Mouse (Mus musculus) urinary bladder, postnatal 25 days (tissue): ENCODE measurements at regions not wholly inside any gene's neighbourhood (a gene's known extent, or its start where the extent isn't known, plus 50 kb on each side); places are given as distances from the start of the nearest gene placed in this dataset.

Experiments
- DNase-seq: peaks from one replicate; pipeline ENCODE4 v3.0.0; 2022; ENCODE audit warnings: low spot score

DNA sequence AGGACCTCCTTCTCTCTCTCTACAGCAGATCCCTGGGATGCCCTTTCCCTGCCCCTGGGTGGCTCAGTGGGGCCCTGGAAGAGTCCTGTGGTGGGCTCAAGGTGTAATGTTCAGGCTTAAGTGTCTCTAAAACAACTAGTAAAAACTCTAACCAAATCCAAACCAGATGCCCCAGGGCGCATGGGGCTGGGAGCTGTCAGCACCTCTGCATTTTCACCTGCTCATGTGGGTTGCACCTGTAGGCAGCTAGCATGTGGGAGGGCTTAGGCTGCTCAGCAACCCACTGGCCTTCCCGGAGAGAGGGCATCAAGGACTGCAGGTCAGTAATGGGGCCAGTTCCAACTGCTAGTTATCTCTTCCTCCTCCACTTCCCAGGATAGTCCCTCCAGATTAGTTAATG lies 104.8 kb upstream of the Gm12830 start:
- no peak for DNase-seq

DNA sequence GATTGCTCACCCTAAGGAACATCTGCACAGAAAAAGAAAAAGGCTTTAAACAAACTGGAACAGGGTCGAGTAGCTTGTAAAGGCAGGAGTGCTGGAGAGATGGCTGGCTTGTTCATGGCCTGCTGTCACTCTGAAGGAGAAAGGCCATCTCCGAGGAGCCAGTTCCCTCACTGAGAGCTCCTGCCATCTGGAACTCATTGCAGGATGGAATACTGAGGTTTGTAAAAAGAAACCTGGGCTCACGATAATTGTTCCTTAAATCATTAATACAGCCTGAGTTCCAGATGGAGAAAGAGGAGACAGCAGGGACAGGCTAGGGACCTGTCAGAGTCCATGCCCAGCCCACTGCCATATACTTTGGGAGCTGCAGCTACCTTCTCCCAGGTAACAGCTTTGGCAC lies 100.8 kb upstream of the Gm12830 start:
- DNase-seq: no peak

DNA sequence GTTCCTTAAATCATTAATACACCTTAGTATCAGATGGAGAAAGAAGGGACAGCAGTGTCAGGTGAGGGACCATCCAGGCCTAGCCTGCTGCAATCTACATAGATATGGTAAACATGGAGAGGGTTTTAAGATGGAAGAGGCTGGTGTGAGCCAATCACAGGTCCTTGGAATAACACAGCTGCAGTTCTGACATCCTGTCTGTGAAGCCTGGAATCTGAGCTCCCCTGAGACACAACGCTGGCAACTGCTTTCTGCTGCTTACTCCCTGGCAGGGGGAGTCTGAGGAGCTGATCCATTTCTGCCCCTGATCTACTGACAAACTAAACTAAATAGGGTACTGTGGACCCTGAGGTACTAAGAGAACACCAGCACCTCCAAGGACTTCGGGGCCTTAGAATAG lies 100.1 kb upstream of the Gm12830 start:
- DNase-seq: no peak

DNA sequence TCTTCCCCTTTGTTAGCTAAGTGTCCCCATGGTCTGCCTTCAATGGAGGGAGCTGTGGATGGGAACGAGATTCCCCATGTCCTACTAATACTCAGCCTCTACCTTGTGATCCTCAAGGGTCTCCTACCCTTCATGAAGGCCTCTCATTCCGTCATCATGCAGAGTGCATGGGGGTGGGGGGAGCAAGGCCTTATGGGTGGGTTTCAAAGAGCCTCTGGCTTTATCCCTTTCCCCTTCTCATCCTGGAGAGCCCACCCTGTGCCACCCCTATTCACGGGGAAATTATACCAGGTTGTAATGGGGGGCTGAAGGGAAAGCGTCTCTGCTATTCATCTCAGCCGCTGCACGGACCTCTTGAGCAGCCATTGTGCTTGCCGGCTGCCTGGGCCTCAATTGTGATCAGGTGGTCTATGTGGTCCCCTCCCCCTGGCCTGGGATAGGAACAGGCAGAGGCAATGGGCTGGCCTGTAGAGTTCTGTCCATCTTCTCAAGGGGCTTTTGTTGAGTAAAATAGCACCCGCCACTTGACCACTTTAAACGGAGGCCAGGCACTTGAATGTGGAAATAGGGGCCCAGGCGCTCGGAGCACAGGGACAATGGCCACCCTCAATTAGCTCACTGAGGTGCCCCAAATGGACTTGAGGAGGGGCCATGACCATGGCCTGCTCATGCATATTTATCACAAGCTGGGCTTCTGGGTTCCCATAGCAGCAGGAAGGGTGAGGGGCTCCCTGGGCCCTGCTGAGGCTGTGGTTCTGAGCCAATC lies 93.1 kb upstream of the Gm12830 start:
- no peak for DNase-seq

DNA sequence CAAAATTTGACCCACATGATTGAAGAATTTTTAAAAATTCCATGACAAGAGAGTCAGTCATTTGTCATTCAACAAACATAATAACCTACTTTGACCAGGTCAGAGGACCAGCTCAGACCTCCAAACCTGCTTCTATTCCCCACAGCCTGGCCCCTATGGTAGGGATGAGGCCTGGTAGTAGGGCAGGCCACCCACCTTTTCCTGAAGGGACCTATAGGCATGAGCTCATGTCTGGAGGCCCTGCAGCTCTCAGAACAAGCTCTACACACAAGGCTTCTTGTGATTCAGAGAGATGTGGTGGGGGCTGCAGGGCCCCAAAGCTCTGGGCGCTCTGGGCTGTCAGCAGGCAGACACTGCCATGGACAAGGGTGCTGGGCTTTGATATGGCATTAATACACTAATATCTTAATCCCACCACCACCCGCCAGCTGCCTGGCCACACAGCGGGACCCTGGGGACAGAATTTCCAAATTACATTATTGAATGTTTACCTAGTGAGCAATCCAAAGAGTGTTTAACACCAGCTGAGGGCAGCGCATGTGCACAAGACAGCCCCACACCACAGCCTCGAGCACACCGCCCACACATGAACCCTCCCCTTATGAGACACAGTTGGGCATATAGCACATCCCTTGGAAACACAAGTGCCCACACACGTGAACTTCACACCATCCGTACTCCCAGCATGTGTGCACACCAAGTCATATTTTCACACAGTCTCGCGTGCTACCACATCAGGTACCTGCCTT lies 88.1 kb upstream of the Gm12830 start:
- no peak for DNase-seq

DNA sequence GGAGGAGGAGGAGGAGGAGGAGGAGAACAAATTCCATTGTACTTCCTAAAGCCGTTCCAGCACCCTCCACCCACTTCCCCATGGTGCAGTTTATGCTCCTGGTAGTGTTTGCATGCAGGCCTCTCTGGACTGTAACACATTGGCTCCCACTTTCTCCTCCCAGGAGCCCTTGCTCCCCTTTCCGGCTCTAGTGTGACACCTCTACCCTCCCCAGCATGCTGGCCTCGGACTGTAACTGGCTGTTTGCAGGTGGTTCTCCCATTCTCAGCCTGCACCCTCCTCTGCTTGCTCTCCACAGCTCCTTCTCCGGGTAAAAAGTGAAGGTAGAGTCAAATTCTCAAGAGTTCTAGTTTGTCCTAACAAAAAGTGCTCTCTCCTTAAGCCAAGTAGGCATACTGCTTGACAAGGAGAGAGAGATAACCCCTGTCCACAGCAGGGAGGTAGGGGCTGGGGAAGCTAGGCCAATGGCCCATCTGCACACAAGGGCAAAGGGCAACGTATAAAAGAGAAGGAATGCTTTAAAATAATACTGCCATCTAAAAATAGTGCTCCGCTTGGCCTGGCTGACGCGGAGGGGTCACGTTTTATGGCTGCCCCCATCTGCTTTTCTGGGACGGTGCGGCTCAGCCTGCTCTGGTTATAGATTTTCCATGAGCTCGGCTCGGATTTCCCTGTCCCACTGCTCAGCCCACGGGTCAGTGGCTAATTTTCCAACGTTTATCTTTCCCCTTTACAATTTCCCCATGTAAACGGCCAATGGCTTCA lies 82.4 kb upstream of the Gm12830 start:
- no peak for DNase-seq

DNA sequence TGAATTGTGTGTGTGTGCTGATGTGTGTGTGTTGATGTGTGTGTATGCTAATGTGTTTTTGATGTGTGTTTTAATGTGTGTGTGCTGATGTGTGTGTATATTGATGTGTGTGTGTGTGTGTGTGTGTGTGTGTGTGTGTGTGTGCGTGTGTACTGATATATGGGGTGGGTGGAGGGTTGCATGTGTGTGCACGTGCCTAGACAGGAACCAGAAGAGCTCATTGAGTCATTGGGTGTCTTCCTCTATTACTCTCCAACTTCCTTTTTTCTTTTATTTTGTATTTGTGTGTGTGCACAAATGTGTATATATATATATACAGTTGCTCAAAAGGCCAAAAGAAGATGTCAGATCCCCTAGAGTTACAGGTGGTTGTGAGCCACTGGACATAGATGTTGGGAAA lies 73.4 kb upstream of the Gm12830 start:
- DNase-seq: no peak

DNA sequence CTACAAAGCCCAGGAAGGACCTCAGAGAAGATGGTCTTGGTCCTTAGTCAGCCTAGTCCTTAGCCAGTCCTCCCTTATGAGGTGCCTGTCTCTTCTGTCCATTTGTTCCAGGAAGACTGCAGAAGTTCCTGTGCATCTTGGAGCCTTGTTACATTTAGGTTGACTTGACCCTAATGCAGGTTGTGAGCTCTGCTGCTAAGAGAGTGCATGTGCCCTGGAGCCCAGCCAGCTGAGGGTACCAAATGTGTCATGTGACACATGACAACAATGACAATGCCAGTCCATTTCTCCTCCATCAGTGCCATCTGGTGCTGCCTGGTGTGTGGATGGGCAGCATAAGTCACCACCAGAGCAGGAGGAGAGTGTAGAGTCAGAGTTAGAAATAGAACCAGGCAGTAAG lies 61.7 kb upstream of the Gm12830 start:
- no peak for DNase-seq

DNA sequence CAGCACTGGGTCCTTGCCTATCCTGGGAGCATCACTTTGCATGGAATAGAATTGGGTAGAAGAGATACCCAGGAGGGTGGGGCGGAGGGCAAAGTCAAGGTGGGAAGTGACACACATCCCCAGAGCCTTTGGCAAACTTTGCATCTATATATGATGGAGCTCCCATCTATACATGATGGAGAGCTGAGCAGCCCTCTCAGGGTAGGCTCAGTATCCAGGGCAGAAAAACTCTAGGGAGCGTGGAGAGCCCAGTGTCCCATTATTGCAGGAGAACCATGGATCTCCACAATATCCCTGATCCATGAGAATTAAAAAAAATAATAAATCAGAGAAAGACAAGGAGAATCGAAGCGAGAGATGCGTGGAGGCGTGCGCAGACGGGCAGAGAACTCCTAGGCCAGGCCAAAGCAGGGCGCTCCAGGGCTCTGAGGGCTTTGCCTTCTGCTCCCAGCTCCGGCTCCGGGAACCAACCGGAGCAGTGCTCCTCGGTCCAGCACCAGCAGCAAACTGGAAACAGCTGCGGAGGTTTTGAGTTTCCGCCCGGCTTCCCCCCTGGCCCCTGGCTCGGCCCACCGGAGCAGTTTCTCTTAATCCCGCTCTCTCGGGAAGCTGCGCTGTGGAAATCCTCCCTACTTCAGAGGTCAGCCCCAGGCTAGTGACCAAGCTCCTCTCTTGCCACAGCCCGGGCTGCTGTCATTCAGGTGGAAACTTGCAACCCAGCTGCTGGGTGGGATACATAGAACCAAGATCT lies 54.7 kb upstream of the Gm12830 start:
- DNase-seq: no peak
